Mouse (Mus musculus): ENCODE results near the gene Dnaic1. TPM values are rescaled to one million over a fixed set of nuclear protein-coding genes. Genes with fewer than 3 reads are reported as not detected.
A peak's percentile ranks its signal among the peaks of the same experiment; 100 is the strongest.

The Dnaic1 gene
- total RNA-seq, 2 experiments from 2014 or later, result 0.43 to 0.64 TPM

GRCm38 (mm10) chr4:41636366-41636765 lies 66.8 kb downstream of the Dnaic1 start:
- DNase-seq, result no peak

GRCm38 (mm10) chr4:41636882-41637635 lies 67.5 kb downstream of the Dnaic1 start:
- peak; percentile 20 for DNase-seq

- DNase-seq, result no peak
These were observed 68.7 kb downstream of the Dnaic1 start for GRCm38 (mm10) chr4:41638186-41638731.

- no peak for DNase-seq
These were observed 69.2 kb downstream of the Dnaic1 start for GRCm38 (mm10) chr4:41638828-41639213.

GRCm38 (mm10) chr4:41639214-41639841 lies 69.8 kb downstream of the Dnaic1 start:
- DNase-seq, result no peak

GRCm38 (mm10) chr4:41639913-41640507 lies 70.4 kb downstream of the Dnaic1 start, which contains the start of gene Enho:
Enho (minus strand) TSS chr4:41640324.
- DNase-seq, result peak; percentile 94

- DNase-seq, result no peak
These were observed 71.7 kb downstream of the Dnaic1 start for GRCm38 (mm10) chr4:41641199-41641822.

- DNase-seq, result no peak
These were observed 75.9 kb downstream of the Dnaic1 start for GRCm38 (mm10) chr4:41645488-41645887.

- no peak for DNase-seq
These were observed 78.6 kb downstream of the Dnaic1 start for GRCm38 (mm10) chr4:41648157-41648556.

- DNase-seq, result no peak
These were observed 79.1 kb downstream of the Dnaic1 start for GRCm38 (mm10) chr4:41648627-41649026.

GRCm38 (mm10) chr4:41653296-41653695 lies 83.7 kb downstream of the Dnaic1 start:
- DNase-seq, result no peak

- DNase-seq, result no peak
These were observed 84.2 kb downstream of the Dnaic1 start for GRCm38 (mm10) chr4:41653730-41654129.

- DNase-seq, result no peak
These were observed 84.6 kb downstream of the Dnaic1 start for GRCm38 (mm10) chr4:41654217-41654616.

GRCm38 (mm10) chr4:41655525-41655924 lies 86.0 kb downstream of the Dnaic1 start:
- DNase-seq, result no peak

- DNase-seq, result no peak
These were observed 89.2 kb downstream of the Dnaic1 start for GRCm38 (mm10) chr4:41658566-41659384.

- DNase-seq, result no peak
These were observed 90.0 kb downstream of the Dnaic1 start for GRCm38 (mm10) chr4:41659556-41659955.

GRCm38 (mm10) chr4:41660851-41661430 lies 91.4 kb downstream of the Dnaic1 start:
- DNase-seq, result no peak

- DNase-seq, result no peak
These were observed 93.1 kb downstream of the Dnaic1 start for GRCm38 (mm10) chr4:41662723-41663122.

- DNase-seq, result no peak
These were observed 94.0 kb downstream of the Dnaic1 start for GRCm38 (mm10) chr4:41663614-41664013.

GRCm38 (mm10) chr4:41664533-41664932 lies 95.0 kb downstream of the Dnaic1 start:
- peak; percentile 75 for DNase-seq

GRCm38 (mm10) chr4:41665009-41665675 lies 95.6 kb downstream of the Dnaic1 start:
- DNase-seq, result peak; percentile 73
